Mouse (Mus musculus) left cerebral cortex, adult 2 months (tissue): ENCODE results near the gene Tesk2. TPM values are rescaled to one million over a fixed set of nuclear protein-coding genes. Genes with fewer than 3 reads are reported as not detected.

Source experiments
- DNase-seq, 2 experiments: peaks; one replicate each; pipeline ENCODE4 v3.0.0; 2021 to 2022; ENCODE audit warnings: low spot score in 2 of 2, mixed read lengths in 1 of 2; ENCODE audit errors: extremely low spot score in 1 of 2
- H3K27ac ChIP-seq: fragments of 200-600 bp; 2 replicates; pipeline ENCODE4 v1.8.1; 2022
- H3K4me3 ChIP-seq: fragments of 200-600 bp; 2 replicates; pipeline ENCODE4 v1.8.1; 2022
- CTCF ChIP-seq: fragments of 200-600 bp; IDR thresholded peaks from 2 replicates; pipeline ENCODE4 v1.8.1; 2022; ENCODE audit warnings: antibody characterized with exemption, mild to moderate bottlenecking, moderate library complexity
- intact Hi-C: fragments of 180-260 bp; cut with DNase I; formaldehyde crosslinking; loops from one replicate; pipeline ENCODE4 v1.15.1; 2025
- total RNA-seq, 2 experiments: library from RNA; stranded (reverse); gene quantifications; 2 replicates each; pipeline ENCODE4 v1.2.3; 2021

The Tesk2 gene
- total RNA-seq, 2 experiments from 2014 or later, result 3.8 to 4.6 TPM

DNA sequence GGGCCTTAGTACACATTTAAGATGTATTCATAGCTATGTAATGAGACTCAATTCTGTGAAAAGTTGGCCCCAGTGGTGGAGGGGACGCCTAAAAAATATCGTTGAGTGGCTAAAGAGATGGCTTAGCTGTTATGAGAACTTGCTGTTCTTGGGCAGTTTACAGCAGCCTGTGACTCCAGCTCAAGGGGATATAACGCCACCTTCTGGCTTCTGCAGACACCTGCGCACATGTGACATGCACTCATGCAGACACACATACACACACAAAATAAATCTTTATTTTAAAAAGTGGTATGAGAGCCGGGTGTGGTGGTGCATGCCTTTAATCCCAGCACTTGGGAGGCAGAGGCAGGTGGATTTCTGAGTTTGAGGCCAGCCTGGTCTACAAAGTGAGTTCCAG is 55.6 kb downstream of the Tesk2 start:
- intact Hi-C loops, result no loop called here
- no peak overlapping the region for H3K4me3 ChIP-seq
- TF ChIP-seq CTCF, result no peak
- no peak for DNase-seq
- no peak overlapping the region for H3K27ac ChIP-seq

DNA sequence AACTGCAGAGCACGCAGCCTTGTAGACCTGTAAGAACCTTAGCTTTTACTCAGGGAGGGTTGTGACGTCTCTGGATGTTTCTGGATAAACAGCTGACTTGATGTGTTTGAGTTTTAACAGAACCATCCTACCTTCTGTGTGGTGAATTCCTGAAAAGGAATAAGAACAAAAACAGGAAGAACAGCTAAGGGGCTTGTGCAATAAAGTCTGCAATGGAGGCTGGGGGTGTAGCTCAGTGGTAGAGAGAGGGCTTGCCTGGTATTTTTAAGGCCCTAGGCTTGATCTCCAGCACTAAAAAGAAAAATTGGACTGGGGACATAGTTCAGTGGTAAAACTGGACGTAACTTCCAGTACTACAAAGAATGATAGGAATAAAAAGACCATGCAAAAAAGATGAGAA is 56.3 kb downstream of the Tesk2 start:
- Histone ChIP-seq H3K27ac (no peak overlapping the region), H3K4me3 (no peak overlapping the region)
- no peak for DNase-seq
- intact Hi-C loops, result no loop called here
- TF ChIP-seq CTCF, result no peak

DNA sequence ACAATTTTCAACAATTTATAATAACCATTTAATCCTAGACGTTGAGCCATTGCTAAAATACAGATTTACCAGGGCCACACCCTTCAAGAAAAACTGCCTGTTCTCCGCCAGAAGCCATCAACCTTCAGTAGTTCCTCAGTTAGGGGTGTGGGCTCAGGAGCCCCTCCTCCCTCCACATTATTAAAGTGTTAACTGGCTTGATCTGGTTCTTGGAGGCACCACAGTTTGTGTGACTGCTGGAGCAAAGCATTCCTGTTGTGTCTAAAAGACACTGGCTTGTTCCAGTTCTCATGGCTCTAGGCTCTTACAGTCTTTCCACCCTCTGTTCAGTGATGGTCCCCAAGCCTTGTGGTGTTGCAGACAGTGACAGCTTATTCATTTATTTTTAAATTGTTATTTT is 59.8 kb downstream of the Tesk2 start:
- no peak for DNase-seq
- no peak overlapping the region for H3K27ac ChIP-seq
- intact Hi-C loops, result no loop called here
- TF ChIP-seq CTCF, result no peak
- no peak overlapping the region for H3K4me3 ChIP-seq

DNA sequence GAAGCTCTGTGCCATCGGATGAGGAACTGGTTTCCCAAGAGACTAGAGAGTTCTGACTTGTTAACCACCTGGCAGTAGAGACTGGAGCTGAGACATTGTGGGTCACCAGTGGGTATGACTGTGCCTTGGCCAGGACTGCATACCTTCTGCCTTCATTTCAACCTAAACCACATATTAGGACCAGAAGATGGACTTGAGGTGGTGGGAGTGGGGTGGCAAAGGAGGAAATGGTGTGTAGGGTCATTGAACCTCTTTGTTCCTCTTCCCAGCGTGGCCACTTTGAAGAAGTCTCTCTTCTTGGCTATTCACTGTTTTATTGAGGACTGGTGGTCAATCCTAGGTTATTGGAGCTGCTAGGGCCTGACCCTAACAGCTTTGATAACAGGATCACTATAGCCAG is 60.6 kb downstream of the Tesk2 start:
- no peak for TF ChIP-seq CTCF
- intact Hi-C loops, result no loop called here
- Histone ChIP-seq H3K27ac (peak overlapping the region; percentile 57; the same call in 1 of the 2 replicates), H3K4me3 (no peak overlapping the region)
- no peak for DNase-seq

DNA sequence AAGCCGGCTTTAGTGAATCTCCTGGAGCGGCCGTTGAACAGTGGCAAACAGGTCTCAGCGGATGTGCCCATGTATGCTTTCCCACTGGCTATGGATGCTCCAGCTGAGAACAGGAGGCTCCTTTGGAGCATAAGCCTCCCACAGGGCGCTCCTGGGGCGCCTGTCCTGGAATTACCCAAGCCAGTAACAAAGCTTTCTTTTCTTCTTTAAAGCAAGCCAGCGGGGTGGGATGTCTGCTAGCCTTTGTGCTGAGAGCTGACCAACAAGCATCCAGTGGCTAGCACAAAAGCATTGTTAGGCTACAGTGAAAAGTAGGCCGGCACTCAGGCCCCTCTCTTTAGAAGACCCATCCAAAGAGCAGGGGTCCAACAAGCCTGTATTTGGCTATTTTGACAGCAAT is 61.4 kb downstream of the Tesk2 start:
- DNase-seq, result no peak
- H3K27ac ChIP-seq, result peak overlapping the region; percentile 57
- H3K4me3 ChIP-seq, result no peak overlapping the region
- intact Hi-C loops, result no loop called here
- no peak for TF ChIP-seq CTCF

DNA sequence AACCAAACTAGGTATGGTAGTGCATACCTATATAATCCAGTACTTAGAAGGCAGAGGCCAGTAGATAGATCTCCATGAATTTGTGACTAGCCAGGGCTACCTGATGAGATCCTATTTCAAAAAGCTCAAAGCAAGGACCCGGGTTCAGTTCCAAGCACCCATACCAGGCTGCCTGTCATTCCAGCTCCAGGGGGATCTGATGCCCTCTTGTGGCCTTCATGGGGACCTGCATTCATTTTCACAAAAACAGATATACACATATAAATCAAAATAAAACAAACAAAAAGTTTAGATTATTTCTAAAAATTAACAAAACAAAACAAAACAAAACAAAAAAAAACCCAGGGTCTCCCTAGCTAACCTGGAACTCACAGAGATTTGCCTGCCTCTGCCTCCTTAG is 65.8 kb downstream of the Tesk2 start:
- DNase-seq, result no peak
- peak; percentile 35 for TF ChIP-seq CTCF
- Histone ChIP-seq H3K27ac (no peak overlapping the region), H3K4me3 (no peak overlapping the region)
- intact Hi-C loops, result no loop called here

DNA sequence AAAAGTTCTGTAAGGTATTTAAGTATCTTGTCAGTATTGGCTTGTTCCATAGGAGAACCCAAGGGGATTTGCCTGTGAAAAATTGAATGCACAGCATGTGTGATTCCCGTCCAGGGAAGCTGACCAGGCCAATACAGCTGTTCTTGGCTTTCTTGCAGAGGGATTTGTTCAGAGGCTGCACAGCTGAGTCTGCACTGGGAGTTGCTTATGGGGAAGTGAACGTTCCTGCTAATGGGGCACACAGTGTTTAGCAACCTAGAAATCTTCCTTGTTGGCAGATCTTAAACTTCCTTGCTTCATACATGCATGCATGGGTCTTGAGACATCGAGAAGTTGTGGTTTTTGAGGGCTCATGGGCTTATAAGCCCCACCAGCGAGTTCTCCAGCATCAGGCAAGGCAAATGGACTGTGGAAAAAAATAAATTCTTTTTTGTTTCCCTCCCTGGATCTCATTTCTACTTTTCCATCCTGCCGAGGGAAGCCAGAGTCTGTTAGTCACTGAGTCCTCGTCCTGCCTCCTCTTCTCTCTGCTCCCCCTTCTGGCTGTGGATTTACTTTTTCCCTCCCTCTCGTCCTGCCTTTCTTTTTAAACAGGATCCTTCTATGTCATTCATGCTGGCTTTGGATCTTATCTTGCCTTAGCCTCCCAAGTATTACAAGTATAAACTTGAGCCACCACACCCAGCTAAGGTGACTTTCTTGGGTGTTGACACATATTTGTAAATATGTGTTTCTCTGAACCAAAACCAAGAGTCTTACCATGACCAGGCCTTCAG is 67.4 kb downstream of the Tesk2 start:
- intact Hi-C loops, result no loop called here
- H3K27ac ChIP-seq, result peak overlapping the region; percentile 41
- peak; percentile 30 for TF ChIP-seq CTCF
- no peak for DNase-seq
- no peak overlapping the region for H3K4me3 ChIP-seq

DNA sequence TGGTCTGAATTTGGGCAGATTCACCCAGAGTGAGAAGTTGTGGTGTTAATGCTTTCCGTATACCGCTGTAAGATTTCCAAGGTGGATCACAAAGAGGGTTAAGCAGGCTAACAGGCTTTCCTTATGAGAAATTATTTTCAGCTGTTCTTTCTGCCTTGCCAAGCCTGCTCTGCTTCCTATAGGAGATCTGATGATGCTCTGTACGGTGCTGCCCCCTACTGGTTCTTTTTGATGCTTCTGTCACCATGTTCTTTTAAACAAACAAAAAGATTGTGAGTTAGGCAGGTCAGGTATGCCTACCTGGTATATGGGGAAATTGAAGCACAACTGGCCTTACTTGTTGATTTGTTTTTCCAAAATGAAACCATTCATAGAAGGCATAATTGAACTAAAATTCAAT is 68.2 kb downstream of the Tesk2 start:
- peak; percentile 87 for TF ChIP-seq CTCF
- Histone ChIP-seq H3K27ac (peak overlapping the region; percentile 41), H3K4me3 (peak overlapping the region; percentile 4; the same call in 1 of the 2 replicates)
- peak; percentile 77 to 81 for DNase-seq
- intact Hi-C loops, result loop anchor here (1.0 kb wide), 1 partner anchor 70 kb away; no protein-coding TSS in a partner anchor

DNA sequence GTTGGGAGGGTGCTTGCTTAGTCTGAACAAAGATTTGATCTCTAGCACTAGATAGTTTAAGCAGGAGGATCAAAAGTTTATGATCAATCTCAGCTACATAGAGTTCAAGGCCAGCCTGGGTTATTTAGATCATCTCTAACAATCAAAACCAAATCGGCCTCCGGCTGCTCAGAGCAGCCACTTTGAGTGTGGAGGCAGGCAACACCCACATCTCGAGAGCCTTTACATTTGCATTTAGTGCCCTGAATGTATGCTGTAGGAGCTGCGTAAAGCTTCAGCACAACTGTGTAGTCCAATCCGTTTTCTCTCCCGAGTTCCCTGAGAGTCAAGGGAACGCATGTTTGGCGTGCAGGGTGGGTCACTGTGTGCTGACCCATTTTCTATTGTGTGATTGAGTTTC is 71.7 kb downstream of the Tesk2 start:
- no peak overlapping the region for H3K27ac ChIP-seq
- H3K4me3 ChIP-seq, result no peak overlapping the region
- intact Hi-C loops, result no loop called here
- TF ChIP-seq CTCF, result no peak
- DNase-seq, result no peak

DNA sequence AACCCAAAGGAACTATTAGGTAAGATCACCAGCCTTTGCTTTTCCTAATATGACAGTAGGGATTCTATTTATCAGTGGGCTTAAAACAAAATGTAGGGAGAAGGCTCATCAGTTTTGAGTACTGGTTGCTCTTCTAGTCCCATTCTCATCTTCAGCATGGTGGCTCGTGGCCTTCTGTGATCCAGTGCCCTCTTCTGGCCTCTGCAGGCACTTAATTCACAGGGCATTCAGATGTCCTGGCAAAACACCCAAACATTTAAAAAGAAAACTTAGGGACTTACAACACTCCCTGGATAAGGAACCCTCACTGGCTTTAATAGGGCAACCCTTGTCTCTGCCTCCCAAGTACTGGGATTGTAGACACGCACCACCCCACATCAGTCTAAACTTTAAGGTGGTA is 73.5 kb downstream of the Tesk2 start:
- DNase-seq, result no peak
- intact Hi-C loops, result no loop called here

DNA sequence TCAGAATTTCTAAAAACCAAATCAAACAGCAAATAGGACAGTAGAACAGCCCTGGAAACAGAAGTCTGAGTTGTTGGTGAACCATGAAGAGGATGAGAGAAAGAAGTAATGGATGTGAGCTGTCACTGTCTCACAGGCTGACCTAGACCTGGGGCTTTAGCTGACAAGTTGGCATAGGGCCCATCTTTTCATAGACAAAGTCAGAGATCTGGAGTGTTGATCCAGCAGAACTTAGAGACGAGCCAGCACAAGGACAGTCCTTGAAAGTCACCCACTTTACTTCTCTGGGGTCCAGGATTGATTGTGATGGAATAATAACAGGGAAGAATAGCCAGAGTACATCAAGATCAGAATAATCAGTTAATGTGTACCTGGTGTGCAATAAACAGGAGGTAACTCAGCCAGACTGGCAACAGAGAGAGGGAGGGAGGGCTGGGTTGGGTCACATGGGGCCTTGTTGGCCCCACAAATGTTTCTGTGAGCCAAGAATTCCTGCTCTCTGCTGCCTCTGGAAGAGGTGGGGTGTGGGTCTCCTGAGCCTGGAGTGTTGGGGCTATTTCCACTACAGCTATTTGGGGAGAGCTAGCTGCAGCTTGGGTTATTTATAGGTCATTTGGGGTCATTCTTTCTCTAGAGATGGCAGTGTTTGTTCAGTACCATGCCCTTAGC is 75.8 kb downstream of the Tesk2 start:
- intact Hi-C loops, result no loop called here
- TF ChIP-seq CTCF, result no peak
- H3K27ac ChIP-seq, result no peak overlapping the region
- DNase-seq, result no peak
- H3K4me3 ChIP-seq, result no peak overlapping the region

More for the DNA sequence above, 73.5 kb downstream of the Tesk2 start:
- H3K27ac ChIP-seq, result no peak overlapping the region
- no peak overlapping the region for H3K4me3 ChIP-seq
- no peak; the same call in 1 of the 2 replicates for TF ChIP-seq CTCF

DNA sequence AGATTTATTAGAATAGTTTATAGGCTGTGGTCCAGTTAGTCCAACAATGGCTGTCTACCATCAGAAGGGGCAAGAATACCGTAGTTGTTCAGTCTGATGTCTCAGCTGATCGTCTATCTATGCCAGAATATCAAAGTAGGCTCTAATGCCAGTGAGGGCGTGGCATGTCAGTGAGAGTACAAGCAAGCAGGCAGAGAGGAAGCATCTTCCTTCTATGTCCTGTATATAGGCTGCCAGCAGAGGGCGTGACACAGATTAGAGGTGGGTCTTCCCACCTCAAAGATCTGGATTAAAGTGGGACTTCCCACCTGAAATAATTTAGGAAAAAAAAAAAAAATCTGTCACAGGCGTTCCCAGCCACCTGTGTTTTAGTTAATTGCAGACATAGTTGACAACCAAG is 79.2 kb downstream of the Tesk2 start:
- intact Hi-C loops, result no loop called here
- DNase-seq, result no peak
- peak; percentile 48 for TF ChIP-seq CTCF
- Histone ChIP-seq H3K4me3 (no peak overlapping the region), H3K27ac (no peak overlapping the region)
